Mouse (Mus musculus): Measurements from ENCODE around the gene Fto. TPM values are rescaled to one million over a fixed set of nuclear protein-coding genes. Genes with fewer than 3 reads are reported as not detected.

Gene Fto
- polyA plus RNA-seq, 1 experiment from 2014 or later = 176 TPM

- H3K27me3 ChIP-seq (replicated peaks) = no peaks in the 10 kb centered on the region
- no peak overlapping the region for H3K4me2 ChIP-seq
- peaks cover 23% of the 10 kb centered on the region for H3K4me1 ChIP-seq
- ATAC-seq (replicated peaks) = no peak
- H3K4me3 ChIP-seq = no peak overlapping the region
- WGBS = 81% methylated on average over 7 of the region's 7 CpGs
- H3K27ac ChIP-seq = no peak overlapping the region
- no peaks in the 10 kb centered on the region for H3K36me3 ChIP-seq (replicated peaks)
- H3K9me3 ChIP-seq = no peaks in the 10 kb centered on the region
- no peak overlapping the region for H3K9ac ChIP-seq
Observed at GRCm38 (mm10) chr8:91350628-91351027, 37.3 kb downstream of the Fto start.

GRCm38 (mm10) chr8:91352598-91352997, 39.3 kb downstream of the Fto start:
- Histone ChIP-seq H3K4me2 (no peak overlapping the region), H3K9ac (no peak overlapping the region), H3K36me3 (replicated peaks) (no peaks in the 10 kb centered on the region), H3K9me3 (no peaks in the 10 kb centered on the region), H3K4me3 (no peak overlapping the region), H3K27me3 (replicated peaks) (no peaks in the 10 kb centered on the region), H3K4me1 (peaks cover 29% of the 10 kb centered on the region), H3K27ac (no peak overlapping the region)
- WGBS = 87% methylated on average over 3 of the region's 3 CpGs
- ATAC-seq (replicated peaks) = no peak

- Histone ChIP-seq H3K4me1 (peaks cover 29% of the 10 kb centered on the region), H3K4me3 (no peak overlapping the region)
- 80% methylated on average over 5 of the region's 5 CpGs for WGBS
Observed at GRCm38 (mm10) chr8:91353062-91353461, 39.7 kb downstream of the Fto start.

GRCm38 (mm10) chr8:91353907-91354306, 40.6 kb downstream of the Fto start:
- H3K9ac ChIP-seq = no peak overlapping the region
- H3K27ac ChIP-seq = no peak overlapping the region
- no peaks in the 10 kb centered on the region for H3K9me3 ChIP-seq
- H3K4me3 ChIP-seq = no peak overlapping the region
- H3K27me3 ChIP-seq (replicated peaks) = no peaks in the 10 kb centered on the region
- ATAC-seq (replicated peaks) = no peak
- H3K36me3 ChIP-seq (replicated peaks) = no peaks in the 10 kb centered on the region
- no peak overlapping the region for H3K4me2 ChIP-seq
- H3K4me1 ChIP-seq = peaks cover 29% of the 10 kb centered on the region
- WGBS = 87% methylated on average over 4 of the region's 4 CpGs

More at GRCm38 (mm10) chr8:91353062-91353461, 39.7 kb downstream of the Fto start:
- no peak overlapping the region for H3K27ac ChIP-seq
- H3K36me3 ChIP-seq (replicated peaks) = no peaks in the 10 kb centered on the region
- H3K4me2 ChIP-seq = no peak overlapping the region
- no peak overlapping the region for H3K9ac ChIP-seq
- no peak for ATAC-seq (replicated peaks)
- no peaks in the 10 kb centered on the region for H3K9me3 ChIP-seq
- no peaks in the 10 kb centered on the region for H3K27me3 ChIP-seq (replicated peaks)

GRCm38 (mm10) chr8:91355301-91355905, 42.1 kb downstream of the Fto start:
- Histone ChIP-seq H3K36me3 (replicated peaks) (no peaks in the 10 kb centered on the region), H3K27me3 (replicated peaks) (no peaks in the 10 kb centered on the region), H3K27ac (peak overlapping the region; percentile 69), H3K4me1 (peaks cover 29% of the 10 kb centered on the region), H3K4me3 (no peak overlapping the region), H3K9ac (peak overlapping the region; percentile 3; the same call in 1 of the 2 replicates), H3K9me3 (no peaks in the 10 kb centered on the region), H3K4me2 (peak overlapping the region; percentile 15)
- 24% methylated on average over 10 of the region's 10 CpGs for WGBS
- ATAC-seq (replicated peaks) = peak; percentile 69; the same call in 1 of the 2 replicates

- Histone ChIP-seq H3K4me1 (peaks cover 29% of the 10 kb centered on the region), H3K36me3 (replicated peaks) (no peaks in the 10 kb centered on the region), H3K9me3 (no peaks in the 10 kb centered on the region), H3K27me3 (replicated peaks) (no peaks in the 10 kb centered on the region), H3K27ac (peak overlapping the region; percentile 69), H3K4me2 (peak overlapping the region; percentile 15), H3K9ac (no peak overlapping the region), H3K4me3 (no peak overlapping the region)
- WGBS = 43% methylated on average over 11 of the region's 11 CpGs
- ATAC-seq (replicated peaks) = peak; percentile 72
Observed at GRCm38 (mm10) chr8:91355956-91356699, 42.8 kb downstream of the Fto start.

- ATAC-seq (replicated peaks) = no peak
- Histone ChIP-seq H3K36me3 (replicated peaks) (no peaks in the 10 kb centered on the region), H3K27me3 (replicated peaks) (no peaks in the 10 kb centered on the region), H3K4me2 (no peak overlapping the region), H3K9me3 (no peaks in the 10 kb centered on the region), H3K9ac (no peak overlapping the region), H3K4me3 (no peak overlapping the region), H3K4me1 (peaks cover 29% of the 10 kb centered on the region), H3K27ac (no peak overlapping the region)
- 88% methylated on average over 4 of the region's 4 CpGs for WGBS
Observed at GRCm38 (mm10) chr8:91357493-91358014, 44.2 kb downstream of the Fto start.

GRCm38 (mm10) chr8:91358016-91358415, 44.7 kb downstream of the Fto start:
- Histone ChIP-seq H3K9ac (no peak overlapping the region), H3K27me3 (replicated peaks) (no peaks in the 10 kb centered on the region), H3K9me3 (no peaks in the 10 kb centered on the region), H3K4me1 (peaks cover 29% of the 10 kb centered on the region), H3K4me2 (no peak overlapping the region), H3K36me3 (replicated peaks) (no peaks in the 10 kb centered on the region), H3K4me3 (no peak overlapping the region), H3K27ac (no peak overlapping the region)
- 87% methylated on average over 5 of the region's 5 CpGs for WGBS
- no peak for ATAC-seq (replicated peaks)

GRCm38 (mm10) chr8:91359511-91359910, 46.2 kb downstream of the Fto start:
- H3K4me2 ChIP-seq = no peak overlapping the region
- H3K4me1 ChIP-seq = peaks cover 22% of the 10 kb centered on the region
- H3K27me3 ChIP-seq (replicated peaks) = no peaks in the 10 kb centered on the region
- no peak overlapping the region for H3K9ac ChIP-seq
- H3K27ac ChIP-seq = no peak overlapping the region
- H3K9me3 ChIP-seq = no peaks in the 10 kb centered on the region
- 86% methylated on average over 9 of the region's 9 CpGs for WGBS
- no peak overlapping the region for H3K4me3 ChIP-seq
- ATAC-seq (replicated peaks) = no peak
- no peaks in the 10 kb centered on the region for H3K36me3 ChIP-seq (replicated peaks)

- Histone ChIP-seq H3K4me2 (no peak overlapping the region), H3K27me3 (replicated peaks) (no peaks in the 10 kb centered on the region), H3K9ac (no peak overlapping the region), H3K27ac (no peak overlapping the region), H3K4me3 (no peak overlapping the region), H3K36me3 (replicated peaks) (no peaks in the 10 kb centered on the region), H3K9me3 (no peaks in the 10 kb centered on the region), H3K4me1 (peaks cover 22% of the 10 kb centered on the region)
- ATAC-seq (replicated peaks) = no peak
- 93% methylated on average over 10 of the region's 10 CpGs for WGBS
Observed at GRCm38 (mm10) chr8:91360644-91361357, 47.5 kb downstream of the Fto start.

- no peaks in the 10 kb centered on the region for H3K9me3 ChIP-seq
- H3K4me2 ChIP-seq = no peak overlapping the region
- no peak overlapping the region for H3K27ac ChIP-seq
- no peaks in the 10 kb centered on the region for H3K36me3 ChIP-seq (replicated peaks)
- H3K4me1 ChIP-seq = peaks cover 16% of the 10 kb centered on the region
- no peak overlapping the region for H3K9ac ChIP-seq
- no peak for ATAC-seq (replicated peaks)
- WGBS = 88% methylated on average over 10 of the region's 10 CpGs
- H3K27me3 ChIP-seq (replicated peaks) = peaks cover 3% of the 10 kb centered on the region; the same call in 1 of the 2 replicates
- no peak overlapping the region for H3K4me3 ChIP-seq
Observed at GRCm38 (mm10) chr8:91363272-91363860, 50.0 kb downstream of the Fto start.

- WGBS = 76% methylated on average over 6 of the region's 6 CpGs
- H3K4me2 ChIP-seq = no peak overlapping the region
Observed at GRCm38 (mm10) chr8:91364216-91364615, 50.9 kb downstream of the Fto start.

More at GRCm38 (mm10) chr8:91364216-91364615, 50.9 kb downstream of the Fto start:
- Histone ChIP-seq H3K27me3 (replicated peaks) (peaks cover 3% of the 10 kb centered on the region; the same call in 1 of the 2 replicates), H3K36me3 (replicated peaks) (no peaks in the 10 kb centered on the region), H3K9ac (no peak overlapping the region), H3K9me3 (no peaks in the 10 kb centered on the region), H3K4me1 (peaks cover 16% of the 10 kb centered on the region), H3K4me3 (no peak overlapping the region), H3K27ac (no peak overlapping the region)
- ATAC-seq (replicated peaks) = no peak

Measured in midbrain, embryonic 15.5 days (tissue).